Mouse (Mus musculus) neural tube, embryonic 13.5 days (tissue): ENCODE measurements at regions not wholly inside any gene's neighbourhood (a gene's known extent, or its start where the extent isn't known, plus 50 kb on each side); places are given as distances from the start of the nearest gene placed in this dataset.

Experiments
- ATAC-seq: fragments of 200-750 bp; cut with Nextera tagmentation; 2 replicates; pipeline ENCODE4 v1.8.0; 2017; ENCODE audit warnings: low read depth, mild to moderate bottlenecking, moderate TSS enrichment, moderate library complexity
- H3K27ac ChIP-seq: fragments of 300-500 bp; sonication (generic); replicated peaks from 2 replicates; pipeline ENCODE4 v1.5.1; 2015; ENCODE audit warnings: moderate library complexity, mild to moderate bottlenecking, inconsistent platforms
- H3K27me3 ChIP-seq: fragments of 300-500 bp; sonication (generic); 2 replicates; pipeline ENCODE4 v1.6.1; 2015; ENCODE audit warnings: mild to moderate bottlenecking, inconsistent platforms
- H3K36me3 ChIP-seq: fragments of 300-500 bp; sonication (generic); 2 replicates; pipeline ENCODE4 v1.6.1; 2015; ENCODE audit warnings: mild to moderate bottlenecking, inconsistent platforms
- H3K4me1 ChIP-seq: fragments of 300-500 bp; sonication (generic); replicated peaks from 2 replicates; pipeline ENCODE4 v1.6.1; 2015; ENCODE audit warnings: inconsistent platforms
- H3K4me2 ChIP-seq: fragments of 300-500 bp; sonication (generic); 2 replicates; pipeline ENCODE4 v1.6.1; 2015; ENCODE audit warnings: inconsistent platforms, mild to moderate bottlenecking, moderate library complexity
- H3K4me3 ChIP-seq: fragments of 300-500 bp; sonication (generic); 2 replicates; pipeline ENCODE4 v1.5.1; 2015; ENCODE audit warnings: mild to moderate bottlenecking, inconsistent platforms
- H3K9ac ChIP-seq: fragments of 300-500 bp; sonication (generic); 2 replicates; pipeline ENCODE4 v1.6.1; 2015; ENCODE audit warnings: moderate library complexity, mild to moderate bottlenecking, inconsistent platforms
- H3K9me3 ChIP-seq: fragments of 300-500 bp; sonication (generic); 2 replicates; pipeline ENCODE4 v1.6.1; 2016; ENCODE audit warnings: inconsistent platforms
- WGBS: fragments of 180-500 bp; shearing (Covaris S2); methylation state at CpG from one replicate; pipeline ENCODE4 v1.1.7; 2015; 5-methylcytosine and 5-hydroxymethylcytosine counted together

DNA sequence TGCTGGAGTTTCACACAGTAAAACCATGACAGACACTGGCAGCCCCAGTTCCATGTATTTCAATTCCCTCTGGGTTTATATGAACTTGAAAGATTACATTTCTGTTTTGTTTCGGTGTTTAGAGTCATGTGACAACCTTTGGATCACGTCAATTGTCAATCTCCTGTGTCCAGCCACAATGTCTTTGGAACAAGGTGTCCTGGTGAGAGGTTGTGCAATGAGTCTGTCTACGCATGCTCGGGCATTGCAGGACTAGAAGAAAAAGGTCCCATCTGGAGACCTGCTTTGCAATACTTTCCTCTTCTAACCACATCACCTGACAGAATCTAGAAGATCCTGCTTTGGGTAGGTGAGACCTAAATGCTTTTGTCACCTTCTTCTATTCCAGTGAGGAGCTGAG lies 333.5 kb downstream of the Gadd45g start:
- Histone ChIP-seq H3K4me1 (no peaks in the 10 kb centered on the region), H3K4me3 (no peak overlapping the region), H3K9ac (no peak overlapping the region), H3K27ac (no peak overlapping the region), H3K4me2 (no peak overlapping the region), H3K9me3 (no peaks in the 10 kb centered on the region), H3K27me3 (no peaks in the 10 kb centered on the region; the same call in 1 of the 2 replicates), H3K36me3 (no peaks in the 10 kb centered on the region)
- no peak for ATAC-seq
- WGBS, result 86% methylated on average over 4 of the region's 4 CpGs

DNA sequence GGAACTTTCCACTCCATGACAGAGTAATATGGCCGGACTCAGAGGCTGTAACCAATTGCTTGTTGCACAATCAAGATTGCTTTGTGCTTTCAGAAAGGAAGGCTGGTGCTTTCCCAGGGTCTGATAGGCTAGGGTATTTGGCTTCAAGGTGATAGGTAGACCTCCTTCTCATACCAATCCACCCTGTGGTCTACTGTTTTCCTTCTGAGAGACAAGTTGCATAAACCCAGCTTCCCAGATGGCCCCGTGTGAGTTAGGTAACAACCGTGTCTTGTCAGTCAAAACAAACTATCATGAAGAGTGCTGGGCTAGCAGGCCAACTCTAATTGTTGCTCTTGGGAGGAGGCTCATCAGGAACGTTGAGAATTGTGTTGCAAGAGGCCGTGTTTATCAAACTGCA lies 337.2 kb downstream of the Gadd45g start:
- Histone ChIP-seq H3K27ac (no peak overlapping the region), H3K4me1 (peaks cover 9% of the 10 kb centered on the region), H3K27me3 (no peaks in the 10 kb centered on the region; the same call in 1 of the 2 replicates), H3K36me3 (no peaks in the 10 kb centered on the region), H3K4me2 (no peak overlapping the region), H3K9ac (no peak overlapping the region), H3K9me3 (no peaks in the 10 kb centered on the region), H3K4me3 (no peak overlapping the region)
- no peak for ATAC-seq
- WGBS, result 79% methylated on average over 5 of the region's 5 CpGs

DNA sequence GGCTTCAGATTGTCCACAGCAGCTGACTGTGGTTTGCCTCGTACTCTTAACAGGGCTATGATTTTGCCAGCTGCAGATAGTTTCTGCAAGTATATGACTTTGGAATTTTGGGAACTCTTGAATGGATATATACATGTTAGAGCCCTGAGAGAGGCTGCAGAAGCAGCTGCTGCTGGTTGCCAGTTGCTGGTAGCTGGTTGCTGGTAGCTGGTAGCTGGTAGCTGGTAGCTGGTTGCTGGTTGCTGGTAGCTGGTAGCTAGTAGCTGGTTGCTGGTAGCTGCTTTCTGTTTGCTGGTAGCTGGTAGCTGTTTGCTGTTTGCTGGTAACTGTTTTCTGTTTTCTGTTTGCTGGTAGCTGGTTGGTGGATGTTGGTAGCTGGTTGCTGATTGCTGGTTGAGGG lies 339.1 kb downstream of the Gadd45g start:
- H3K9me3 ChIP-seq, result no peaks in the 10 kb centered on the region
- no peak for ATAC-seq
- no peak overlapping the region for H3K4me3 ChIP-seq
- no peak overlapping the region for H3K4me2 ChIP-seq
- H3K27ac ChIP-seq, result no peak overlapping the region
- WGBS, result 88% methylated on average over 1 of the region's 1 CpGs
- no peaks in the 10 kb centered on the region; the same call in 1 of the 2 replicates for H3K27me3 ChIP-seq
- peaks cover 20% of the 10 kb centered on the region for H3K4me1 ChIP-seq
- no peak overlapping the region for H3K9ac ChIP-seq
- H3K36me3 ChIP-seq, result no peaks in the 10 kb centered on the region

DNA sequence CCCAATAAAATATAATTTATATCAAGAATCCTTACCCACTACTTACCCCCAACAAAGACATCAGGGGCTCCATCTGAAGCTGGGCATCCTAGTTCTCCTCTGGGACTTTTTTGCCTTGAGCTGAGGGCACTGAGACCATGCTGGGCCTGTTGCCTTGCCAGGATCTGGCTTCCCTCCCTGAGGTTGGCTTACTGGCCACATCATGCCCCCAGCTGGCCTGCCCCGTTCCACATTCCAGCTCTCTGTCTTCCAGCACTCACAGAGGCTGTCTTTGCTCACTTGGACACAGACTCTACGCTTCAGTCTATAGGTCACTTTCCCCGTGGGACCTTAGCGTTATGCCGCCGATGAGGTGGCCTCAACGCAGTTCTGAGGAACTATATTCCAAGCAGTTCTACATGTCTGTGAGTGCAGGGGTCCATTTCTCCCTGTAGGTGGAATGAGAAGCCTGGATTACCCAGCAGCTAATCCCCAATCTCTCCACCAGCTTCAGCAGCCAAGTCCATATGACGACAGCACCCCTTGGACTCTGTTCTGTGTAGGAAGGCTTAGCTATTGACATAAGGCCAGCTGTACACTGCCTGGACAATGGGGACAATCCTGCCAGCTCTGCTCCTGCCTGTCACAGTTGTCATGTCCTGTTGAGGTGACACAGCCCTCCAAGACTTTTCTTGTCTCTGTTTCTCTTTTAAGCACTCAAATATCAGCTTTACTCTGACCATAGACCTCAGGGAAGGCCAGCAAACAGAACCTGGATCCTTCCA lies 341.5 kb downstream of the Gadd45g start:
- Histone ChIP-seq H3K9ac (no peak overlapping the region), H3K27me3 (peaks cover 11% of the 10 kb centered on the region; the same call in 1 of the 2 replicates), H3K36me3 (no peaks in the 10 kb centered on the region), H3K4me2 (no peak overlapping the region), H3K9me3 (no peaks in the 10 kb centered on the region), H3K27ac (peak overlapping the region; percentile 49; the same call in 1 of the 2 replicates), H3K4me1 (peaks cover 20% of the 10 kb centered on the region), H3K4me3 (no peak overlapping the region)
- 87% methylated on average over 8 of the region's 8 CpGs for WGBS
- peak; percentile 32; the same call in 1 of the 2 replicates for ATAC-seq

DNA sequence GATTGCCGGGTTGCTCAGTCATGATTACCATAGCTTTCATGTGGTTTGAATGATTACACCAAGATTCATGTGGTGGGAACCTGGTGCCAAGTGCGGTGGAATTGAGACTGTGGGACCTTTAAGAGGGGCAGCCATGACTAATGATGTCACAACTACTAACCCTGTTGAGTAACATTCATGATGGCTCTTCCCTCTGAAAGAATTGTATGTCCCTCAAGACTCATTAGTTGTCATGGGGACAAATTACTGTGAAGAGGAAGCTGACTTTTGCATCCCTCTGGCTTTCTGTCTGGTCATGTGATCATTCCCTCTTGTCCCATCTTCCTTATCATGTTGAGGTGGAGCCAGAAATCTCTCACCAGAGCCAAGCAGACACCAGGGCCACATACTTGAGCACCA lies 342.1 kb downstream of the Gadd45g start:
- 0 out of 2 replicates have a peak overlapping the region, but pooled peaks have one; percentile 3 for H3K4me2 ChIP-seq
- ATAC-seq, result peak; percentile 82
- WGBS, result 22% methylated on average over 2 of the region's 2 CpGs
- H3K36me3 ChIP-seq, result no peaks in the 10 kb centered on the region
- peaks cover 26% of the 10 kb centered on the region for H3K4me1 ChIP-seq
- peaks cover 11% of the 10 kb centered on the region; the same call in 1 of the 2 replicates for H3K27me3 ChIP-seq
- H3K9ac ChIP-seq, result no peak overlapping the region
- no peaks in the 10 kb centered on the region for H3K9me3 ChIP-seq
- H3K27ac ChIP-seq, result peak overlapping the region; percentile 49
- no peak overlapping the region for H3K4me3 ChIP-seq

DNA sequence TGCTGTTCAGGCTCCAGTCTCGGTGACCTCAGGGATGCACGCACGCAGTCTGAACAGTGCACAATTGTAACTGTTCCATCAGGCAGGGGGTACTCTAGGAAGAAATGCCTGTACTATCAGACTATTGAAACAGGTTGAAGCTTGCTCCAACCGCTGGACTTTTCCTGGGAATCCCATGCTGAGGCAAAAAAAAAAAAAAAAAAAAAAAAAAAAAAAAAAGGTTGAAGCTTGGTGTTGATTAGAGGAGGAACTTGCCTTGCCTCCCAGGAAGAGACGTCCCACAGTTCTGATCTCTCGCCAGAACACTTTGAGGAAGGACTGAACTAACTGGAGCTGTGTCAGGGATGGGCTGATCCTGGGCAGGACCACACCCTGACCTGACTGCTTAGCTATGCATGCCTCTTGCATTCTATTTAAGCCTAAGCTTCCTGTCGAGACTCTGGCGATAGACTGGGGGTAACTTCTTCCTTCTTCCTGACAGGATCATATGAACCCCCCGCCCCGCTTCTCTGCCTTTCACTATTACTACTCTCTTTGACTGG lies 341.6 kb downstream of the Diras2 start:
- Histone ChIP-seq H3K4me3 (no peak overlapping the region), H3K36me3 (no peaks in the 10 kb centered on the region), H3K4me2 (peak overlapping the region; percentile 3; the same call in 1 of the 2 replicates), H3K27me3 (peaks cover 11% of the 10 kb centered on the region; the same call in 1 of the 2 replicates), H3K9me3 (no peaks in the 10 kb centered on the region), H3K27ac (peak overlapping the region; percentile 34), H3K9ac (no peak overlapping the region), H3K4me1 (peaks cover 33% of the 10 kb centered on the region)
- 70% methylated on average over 10 of the region's 10 CpGs for WGBS
- ATAC-seq, result no peak

DNA sequence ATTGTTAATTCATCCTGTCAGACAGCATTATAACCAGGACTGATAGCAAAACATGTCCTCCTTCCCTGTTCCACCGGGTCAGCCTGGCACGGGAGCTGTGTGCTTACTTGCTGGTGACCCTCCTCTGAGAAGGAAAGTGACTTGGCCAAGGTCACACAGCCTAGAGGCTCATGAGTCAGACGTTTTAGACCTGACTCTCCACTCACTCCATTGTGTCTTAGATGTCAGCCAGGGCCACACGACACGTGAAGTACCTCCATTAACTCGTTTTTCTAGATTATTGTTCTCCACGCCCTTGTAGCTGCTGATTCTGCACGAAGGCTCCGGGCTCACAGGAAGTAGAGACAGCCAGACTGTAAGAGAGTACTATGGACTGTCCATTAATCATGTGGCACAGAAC lies 340.8 kb downstream of the Diras2 start:
- Histone ChIP-seq H3K9ac (no peak overlapping the region), H3K4me2 (no peak overlapping the region), H3K27ac (no peak overlapping the region), H3K27me3 (peaks cover 15% of the 10 kb centered on the region; the same call in 1 of the 2 replicates), H3K9me3 (no peaks in the 10 kb centered on the region), H3K4me1 (peaks cover 37% of the 10 kb centered on the region), H3K4me3 (no peak overlapping the region), H3K36me3 (no peaks in the 10 kb centered on the region)
- ATAC-seq, result no peak
- 75% methylated on average over 9 of the region's 9 CpGs for WGBS

DNA sequence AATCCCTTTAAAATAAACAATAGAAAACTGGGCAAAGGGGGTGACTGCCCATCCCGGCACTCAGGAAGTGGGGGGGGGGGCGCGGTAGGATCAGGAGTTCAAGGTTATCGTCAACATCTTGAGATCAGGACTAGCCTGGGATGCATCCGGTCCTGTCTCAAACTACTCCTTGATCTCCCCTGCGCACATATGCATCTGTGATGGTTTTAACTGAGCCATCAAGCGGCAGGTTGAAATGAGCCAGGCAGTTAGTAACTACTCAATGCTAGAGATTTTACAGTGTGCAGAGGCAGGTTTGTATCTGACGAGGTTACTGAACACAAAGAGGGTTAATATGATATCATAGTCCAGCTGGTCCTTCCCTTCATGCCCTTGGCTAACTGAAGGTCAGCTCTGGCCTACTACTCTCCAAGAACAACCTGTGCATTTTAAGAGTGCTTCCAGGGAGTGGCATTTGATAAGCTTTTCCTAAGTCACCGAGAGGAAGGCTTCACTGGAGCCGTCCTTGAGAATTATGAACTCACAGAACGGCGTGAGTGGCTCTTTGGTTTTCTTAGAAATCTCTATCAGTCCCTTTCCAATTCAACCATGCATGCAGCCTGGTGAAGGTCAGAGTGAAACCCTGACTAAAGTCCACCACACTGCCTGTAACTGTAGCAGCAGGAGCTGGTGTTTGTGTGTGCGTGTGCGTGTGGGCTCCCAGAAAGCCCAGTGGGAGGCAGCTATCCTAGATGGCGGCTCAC lies 340.1 kb downstream of the Diras2 start:
- Histone ChIP-seq H3K4me3 (no peak overlapping the region), H3K36me3 (no peaks in the 10 kb centered on the region), H3K4me1 (peaks cover 37% of the 10 kb centered on the region), H3K27ac (no peak overlapping the region), H3K9me3 (no peaks in the 10 kb centered on the region), H3K27me3 (peaks cover 21% of the 10 kb centered on the region; the same call in 1 of the 2 replicates), H3K4me2 (no peak overlapping the region), H3K9ac (no peak overlapping the region)
- no peak for ATAC-seq
- 89% methylated on average over 15 of the region's 15 CpGs for WGBS

DNA sequence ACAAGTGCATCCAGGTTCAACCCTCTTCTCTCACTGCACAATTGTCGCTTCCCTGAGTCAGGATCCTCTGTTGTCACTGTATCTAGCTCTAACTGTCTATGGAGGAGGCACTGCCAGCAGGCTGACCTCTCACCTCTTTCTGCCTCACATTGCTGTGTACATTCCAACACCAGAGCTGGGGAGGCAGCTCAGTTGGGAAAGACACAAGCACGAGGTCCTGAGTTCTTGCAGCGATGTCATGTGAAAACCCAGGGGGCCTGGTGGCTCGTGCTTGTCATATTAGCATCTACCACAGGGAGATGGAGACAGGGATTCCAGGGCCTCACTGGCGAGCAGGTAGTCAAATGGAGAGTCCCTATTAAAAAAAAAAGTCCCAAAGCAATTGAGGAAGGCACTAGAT lies 334.2 kb downstream of the Diras2 start:
- no peaks in the 10 kb centered on the region for H3K9me3 ChIP-seq
- no peaks in the 10 kb centered on the region for H3K36me3 ChIP-seq
- no peak overlapping the region for H3K27ac ChIP-seq
- no peak overlapping the region for H3K4me2 ChIP-seq
- WGBS, result 83% methylated on average over 5 of the region's 5 CpGs
- no peak overlapping the region for H3K4me3 ChIP-seq
- H3K9ac ChIP-seq, result no peak overlapping the region
- peaks cover 17% of the 10 kb centered on the region for H3K4me1 ChIP-seq
- no peak for ATAC-seq
- H3K27me3 ChIP-seq, result peaks cover 21% of the 10 kb centered on the region

DNA sequence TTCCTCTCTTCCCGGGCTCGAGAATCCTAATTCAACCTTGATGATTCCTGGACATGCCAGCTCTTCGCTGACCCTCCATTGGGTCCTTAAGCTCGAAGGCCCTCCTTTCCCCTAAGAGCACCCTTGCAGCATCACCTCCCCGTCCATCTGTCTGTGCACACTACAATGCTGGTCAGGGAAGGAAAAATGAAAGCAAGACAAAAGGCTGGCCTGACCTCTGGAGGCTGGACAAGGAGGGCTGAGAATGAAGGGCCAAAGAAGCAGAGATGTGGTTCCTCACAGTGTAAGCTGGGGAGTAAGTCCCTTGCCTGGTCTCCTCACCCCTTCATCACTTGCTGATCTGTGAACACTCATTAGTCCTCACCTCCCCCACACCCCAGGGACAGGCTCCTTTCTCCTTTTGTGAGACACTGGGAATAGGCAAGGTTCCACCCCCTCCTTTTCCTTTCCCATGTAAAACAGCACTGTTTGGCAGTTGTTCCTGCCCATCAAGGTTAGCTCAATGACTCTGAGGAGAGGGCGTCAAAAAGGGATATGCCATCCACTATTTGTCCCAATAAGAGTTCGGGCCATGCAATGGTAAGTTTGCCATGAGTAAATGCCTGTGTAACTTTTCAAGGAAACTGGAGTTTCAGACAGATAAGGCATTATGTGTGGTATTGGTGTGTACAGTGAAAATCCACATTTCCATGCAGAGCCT lies 332.3 kb downstream of the Diras2 start:
- Histone ChIP-seq H3K9ac (no peak overlapping the region), H3K36me3 (no peaks in the 10 kb centered on the region), H3K4me3 (no peak overlapping the region), H3K9me3 (no peaks in the 10 kb centered on the region), H3K4me1 (peaks cover 10% of the 10 kb centered on the region), H3K4me2 (no peak overlapping the region), H3K27ac (no peak overlapping the region), H3K27me3 (peaks cover 17% of the 10 kb centered on the region)
- no peak for ATAC-seq
- 83% methylated on average over 7 of the region's 7 CpGs for WGBS

DNA sequence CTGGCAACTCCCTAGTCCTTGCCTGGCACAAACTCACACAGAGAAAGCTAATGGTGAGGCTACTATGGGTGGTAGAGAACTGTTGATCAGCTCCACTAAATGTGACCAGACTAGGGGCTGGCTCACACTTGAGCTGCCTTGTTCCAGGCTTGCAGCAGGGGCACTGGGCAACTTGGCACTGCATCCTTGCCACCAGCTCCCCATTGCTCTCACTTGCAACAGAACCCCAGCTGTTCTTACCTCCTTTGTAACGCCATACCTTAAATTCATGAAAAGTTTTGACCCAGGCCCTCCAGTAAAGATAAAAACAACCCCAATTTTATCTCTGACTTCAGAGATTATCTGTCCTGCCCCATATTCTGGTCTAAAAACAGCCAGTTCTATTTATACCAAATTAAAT lies 328.7 kb downstream of the Diras2 start:
- H3K4me1 ChIP-seq, result no peaks in the 10 kb centered on the region
- H3K27ac ChIP-seq, result no peak overlapping the region
- no peaks in the 10 kb centered on the region for H3K9me3 ChIP-seq
- H3K4me3 ChIP-seq, result no peak overlapping the region
- no peaks in the 10 kb centered on the region for H3K36me3 ChIP-seq
- no peak overlapping the region for H3K9ac ChIP-seq
- peaks cover 7% of the 10 kb centered on the region; the same call in 1 of the 2 replicates for H3K27me3 ChIP-seq
- no peak overlapping the region for H3K4me2 ChIP-seq
- no peak for ATAC-seq
- 80% methylated on average over 1 of the region's 1 CpGs for WGBS

DNA sequence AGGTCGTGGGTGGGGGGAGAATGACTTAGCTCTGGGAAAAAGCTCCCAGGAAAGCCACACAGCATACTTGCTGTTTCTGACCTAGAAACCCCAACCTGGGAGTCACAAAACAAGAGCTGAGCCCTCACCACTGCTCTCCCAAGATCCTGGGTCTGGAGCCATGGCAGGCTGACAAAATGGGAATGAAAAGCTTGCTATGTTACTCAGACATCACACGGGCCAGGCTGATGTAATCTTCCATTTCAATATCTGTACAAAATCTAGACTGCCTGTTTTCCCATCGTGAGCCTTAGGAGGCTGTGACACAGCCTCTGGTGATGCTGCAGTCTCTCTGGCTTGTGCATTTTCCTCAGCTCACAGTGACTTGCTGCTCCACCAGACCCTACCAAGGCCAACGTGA lies 325.1 kb downstream of the Diras2 start:
- Histone ChIP-seq H3K9me3 (no peaks in the 10 kb centered on the region), H3K4me1 (no peaks in the 10 kb centered on the region), H3K27ac (no peak overlapping the region), H3K4me2 (no peak overlapping the region), H3K36me3 (no peaks in the 10 kb centered on the region), H3K4me3 (no peak overlapping the region), H3K27me3 (0 out of 2 replicates have a peak, but pooled peaks cover 2% of the 10 kb centered on the region), H3K9ac (no peak overlapping the region)
- WGBS, result 77% methylated on average over 4 of the region's 4 CpGs
- no peak for ATAC-seq
